Mouse (Mus musculus) liver, adult 2 months (tissue): Measurements from ENCODE around the gene Usp2. TPM values are rescaled to one million over a fixed set of nuclear protein-coding genes. Genes with fewer than 3 reads are reported as not detected.

Experiments
- DNase-seq: peaks from one replicate; pipeline ENCODE4 v3.0.0-alpha.2; 2011; ENCODE audit warnings: low read depth, low spot score; ENCODE audit errors: extremely low read depth
- H3K27ac ChIP-seq: fragments of 200-500 bp; replicated peaks from 2 replicates; pipeline ENCODE4 v1.5.1; 2012; ENCODE audit warnings: low read depth, mild to moderate bottlenecking, control low read depth, inconsistent platforms, low read length; ENCODE audit not compliant: insufficient read depth
- H3K27me3 ChIP-seq: fragments of 200-500 bp; 2 replicates; pipeline ENCODE4 v1.6.1; 2012; ENCODE audit warnings: mild to moderate bottlenecking, moderate library complexity, low read length, inconsistent platforms; ENCODE audit not compliant: control insufficient read depth, insufficient read depth
- H3K36me3 ChIP-seq: fragments of 200-500 bp; 2 replicates; pipeline ENCODE4 v1.6.1; 2012; ENCODE audit warnings: low read length, inconsistent platforms; ENCODE audit not compliant: control insufficient read depth, insufficient read depth
- H3K4me1 ChIP-seq: fragments of 200-500 bp; 2 replicates; pipeline ENCODE4 v1.6.1; 2011; ENCODE audit warnings: low read length; ENCODE audit not compliant: control insufficient read depth, insufficient read depth
- H3K4me3 ChIP-seq: fragments of 200-500 bp; 2 replicates; pipeline ENCODE4 v1.5.1; 2011; ENCODE audit warnings: low read depth, mild to moderate bottlenecking, control low read depth, low read length, moderate library complexity; ENCODE audit not compliant: insufficient read depth
- H3K79me2 ChIP-seq: fragments of 200-500 bp; 2 replicates; pipeline ENCODE4 v1.6.1; 2012; ENCODE audit warnings: inconsistent platforms, mild to moderate bottlenecking, low read length, moderate library complexity; ENCODE audit not compliant: control insufficient read depth, insufficient read depth
- H3K9ac ChIP-seq: fragments of 200-500 bp; 2 replicates; pipeline ENCODE4 v1.6.1; 2012; ENCODE audit warnings: low read depth, mild to moderate bottlenecking, control low read depth, inconsistent platforms, low read length
- CTCF ChIP-seq: fragments of 200-500 bp; IDR thresholded peaks from 2 replicates; pipeline ENCODE4 v1.5.1; 2011; ENCODE audit warnings: low read depth, low read length, control low read depth
- POLR2A ChIP-seq: fragments of 200-500 bp; IDR thresholded peaks from 2 replicates; pipeline ENCODE4 v1.6.1; 2011; ENCODE audit warnings: low read length, control low read depth; ENCODE audit not compliant: insufficient read depth; ENCODE audit errors: extremely low read depth
- WGBS: fragments of 180-500 bp; shearing (Covaris S2); methylation state at CpG from one replicate; pipeline ENCODE4 v1.1.7; 2018; 5-methylcytosine and 5-hydroxymethylcytosine counted together
- polyA plus RNA-seq: library from polyadenylated mRNA; depleted of rRNA; stranded (reverse); fragments of >200 nt; gene quantifications from 2 replicates; pipeline ENCODE4 v1.2.3, GENCODE M21; 2012
- total RNA-seq: library from RNA; depleted of rRNA; stranded (reverse); fragments of >200 nt; gene quantifications from 2 replicates; pipeline ENCODE4 v1.2.3, GENCODE M21; 2014

The Usp2 gene
- total and polyA plus RNA-seq, 2 experiments: 3.1 to 13.6 TPM

GRCm38 (mm10) chr9:44095781-44096180 is 29.0 kb downstream of the Usp2 start:
- no peaks in the 10 kb centered on the region for H3K4me1 ChIP-seq
- no peaks in the 10 kb centered on the region for H3K27me3 ChIP-seq
- no peak overlapping the region for H3K9ac ChIP-seq
- H3K27ac ChIP-seq: no peak overlapping the region
- no peak for DNase-seq
- no peaks in the 10 kb centered on the region for H3K79me2 ChIP-seq
- TF ChIP-seq CTCF (no peak), POLR2A (no peak)
- H3K36me3 ChIP-seq: peaks cover 26% of the 10 kb centered on the region
- WGBS: 93% methylated on average over 9 of the region's 9 CpGs
- H3K4me3 ChIP-seq: no peak overlapping the region

- no peaks in the 10 kb centered on the region for H3K27me3 ChIP-seq
- no peak overlapping the region for H3K9ac ChIP-seq
- peaks cover 20% of the 10 kb centered on the region for H3K36me3 ChIP-seq
- no peaks in the 10 kb centered on the region for H3K79me2 ChIP-seq
- 65% methylated on average over 9 of the region's 9 CpGs for WGBS
- H3K4me1 ChIP-seq: no peaks in the 10 kb centered on the region
- H3K4me3 ChIP-seq: no peak overlapping the region
- DNase-seq: no peak
- no peak overlapping the region for H3K27ac ChIP-seq
- TF ChIP-seq POLR2A: no peak
- no peak for TF ChIP-seq CTCF
These were observed 29.7 kb downstream of the Usp2 start for GRCm38 (mm10) chr9:44096536-44096935.

GRCm38 (mm10) chr9:44101490-44101889 is 34.7 kb downstream of the Usp2 start, which contains the start of gene Mfrp:
Mfrp (plus strand) TSS chr9:44101729.
- H3K4me3 ChIP-seq: no peak within 1 kb of the TSS
- 93% methylated on average over 9 of the region's 9 CpGs for WGBS
- H3K4me1 ChIP-seq: no peaks in the 10 kb centered on the region
- no peaks in the 10 kb centered on the region for H3K27me3 ChIP-seq
- no peak within 1 kb of the TSS for H3K27ac ChIP-seq
- H3K36me3 ChIP-seq: no peaks in the 10 kb centered on the region
- TF ChIP-seq POLR2A (no peak), CTCF (no peak)
- no peaks in the 10 kb centered on the region for H3K79me2 ChIP-seq
- no peak for DNase-seq
- no peak within 1 kb of the TSS for H3K9ac ChIP-seq

GRCm38 (mm10) chr9:44104881-44105280 is 38.1 kb downstream of the Usp2 start:
- H3K4me3 ChIP-seq: no peak overlapping the region
- H3K27ac ChIP-seq: no peak overlapping the region
- H3K36me3 ChIP-seq: no peaks in the 10 kb centered on the region
- no peak for DNase-seq
- no peaks in the 10 kb centered on the region for H3K4me1 ChIP-seq
- TF ChIP-seq POLR2A (no peak), CTCF (no peak)
- no peak overlapping the region for H3K9ac ChIP-seq
- H3K79me2 ChIP-seq: peaks cover 5% of the 10 kb centered on the region; the same call in 1 of the 2 replicates
- 96% methylated on average over 7 of the region's 7 CpGs for WGBS
- no peaks in the 10 kb centered on the region for H3K27me3 ChIP-seq

- no peaks in the 10 kb centered on the region for H3K27me3 ChIP-seq
- no peak for TF ChIP-seq POLR2A
- TF ChIP-seq CTCF: no peak
- DNase-seq: no peak
- no peak overlapping the region for H3K4me3 ChIP-seq
- WGBS: 90% methylated on average over 10 of the region's 10 CpGs
- H3K36me3 ChIP-seq: no peaks in the 10 kb centered on the region
- H3K79me2 ChIP-seq: peaks cover 5% of the 10 kb centered on the region; the same call in 1 of the 2 replicates
- H3K9ac ChIP-seq: no peak overlapping the region
- H3K4me1 ChIP-seq: no peaks in the 10 kb centered on the region
- H3K27ac ChIP-seq: no peak overlapping the region
These were observed 39.0 kb downstream of the Usp2 start for GRCm38 (mm10) chr9:44105781-44106180.

GRCm38 (mm10) chr9:44106182-44106581 is 39.4 kb downstream of the Usp2 start:
- H3K4me3 ChIP-seq: no peak overlapping the region
- H3K4me1 ChIP-seq: no peaks in the 10 kb centered on the region
- 86% methylated on average over 7 of the region's 7 CpGs for WGBS
- H3K9ac ChIP-seq: no peak overlapping the region
- TF ChIP-seq CTCF (no peak), POLR2A (no peak)
- DNase-seq: no peak
- no peak overlapping the region for H3K27ac ChIP-seq
- no peaks in the 10 kb centered on the region for H3K27me3 ChIP-seq
- H3K79me2 ChIP-seq: peaks cover 5% of the 10 kb centered on the region; the same call in 1 of the 2 replicates
- H3K36me3 ChIP-seq: no peaks in the 10 kb centered on the region
